Comparison of ENCODE assay signal across 18 mouse cellular contexts in the genomic region with DNA sequence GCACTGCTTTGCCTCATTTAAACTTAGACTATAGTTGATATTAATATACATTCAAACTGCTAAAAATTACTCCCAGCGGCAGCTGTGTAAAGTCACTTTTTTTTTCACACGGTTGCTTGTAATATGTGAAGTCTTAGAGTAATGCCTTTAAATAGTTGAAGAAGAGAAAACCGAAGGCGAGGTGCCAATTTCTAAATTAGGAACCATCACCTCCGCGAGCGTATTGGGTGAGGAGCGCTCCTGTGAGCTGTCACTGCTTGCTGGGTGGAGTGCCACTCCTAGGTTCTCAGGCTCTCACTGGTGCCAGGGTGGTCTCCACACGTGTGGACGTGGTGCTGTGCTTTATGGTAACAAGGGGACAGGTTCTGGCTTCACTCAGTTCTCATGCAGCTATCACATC.
DNase-seq lines count a peak whose midpoint lies in the region; ATAC-seq and TF ChIP-seq lines count a peak whose summit lies in the region.
"Had no signal": no experiment of that assay in that cellular context is flagged by ENCODE, and none has a peak within 500 bp of the region (broad histone marks: within the 10 kb centered on the region; RNA-seq: fewer than 3 reads in every experiment).

No protein-coding gene starts in this region.

- TF ChIP-seq CTCF in forebrain, postnatal 0 days (IDR thresholded peaks at IDR 0.05; ENCODE audit: low read depth): no peak

- no peak overlapping the region for H3K27ac ChIP-seq in forebrain, postnatal 0 days (ENCODE audit: low read depth, low read length)
- no peak overlapping the region for H3K27ac ChIP-seq in forebrain, embryonic 12.5 days
- H3K27ac ChIP-seq: embryonic facial prominence, embryonic 12.5 days; liver, embryonic 15.5 days; macrophage; neural tube, embryonic 15.5 days had no signal

- no peak overlapping the region for H3K4me2 ChIP-seq in forebrain, postnatal 0 days (ENCODE audit: low read depth)
- no peak overlapping the region for H3K4me2 ChIP-seq in forebrain, embryonic 12.5 days
- H3K4me2 ChIP-seq: embryonic facial prominence, embryonic 12.5 days; liver, embryonic 15.5 days; neural tube, embryonic 15.5 days had no signal

- H3K36me3 ChIP-seq in forebrain, postnatal 0 days (ENCODE audit: insufficient read depth): no peaks in the 10 kb centered on the region
- H3K36me3 ChIP-seq in forebrain, embryonic 12.5 days (replicated peaks): no peaks in the 10 kb centered on the region
- H3K36me3 ChIP-seq: embryonic facial prominence, embryonic 12.5 days; G1E; liver, embryonic 15.5 days; neural tube, embryonic 15.5 days had no signal

- 70% methylated on average over 10 of the region's 10 CpGs for WGBS in forebrain, postnatal 0 days
- 92% methylated on average over 10 of the region's 10 CpGs for WGBS in forebrain, embryonic 12.5 days

- no peaks in the 10 kb centered on the region for H3K9me3 ChIP-seq in forebrain, postnatal 0 days (ENCODE audit: low read length)
- no peaks in the 10 kb centered on the region for H3K9me3 ChIP-seq in forebrain, embryonic 12.5 days
- H3K9me3 ChIP-seq: embryonic facial prominence, embryonic 12.5 days; liver, embryonic 15.5 days; neural tube, embryonic 15.5 days had no signal

- no peaks in the 10 kb centered on the region for H3K4me1 ChIP-seq in forebrain, postnatal 0 days (ENCODE audit: insufficient read depth)
- no peaks in the 10 kb centered on the region for H3K4me1 ChIP-seq in forebrain, embryonic 12.5 days
- H3K4me1 ChIP-seq: embryonic facial prominence, embryonic 12.5 days; liver, embryonic 15.5 days; neural tube, embryonic 15.5 days had no signal

- ATAC-seq in forebrain, postnatal 0 days: no peak
- ATAC-seq in forebrain, embryonic 12.5 days (ENCODE audit: low FRiP score): no peak
- ATAC-seq: hindbrain, embryonic 16.5 days had no signal

- no peak overlapping the region for H3K9ac ChIP-seq in forebrain, postnatal 0 days
- H3K9ac ChIP-seq in forebrain, embryonic 12.5 days: no peak overlapping the region
- H3K9ac ChIP-seq: embryonic facial prominence, embryonic 12.5 days; liver, embryonic 15.5 days; neural tube, embryonic 15.5 days had no signal

- DNase-seq in forebrain, postnatal 0 days: peak; percentile 39
- DNase-seq in frontal cortex, postnatal 10 days (ENCODE audit: low spot score in 2 of 2): peak; percentile 18 to 30
- DNase-seq in heart, postnatal 14 days: peak; percentile 2 to 18
- DNase-seq in right cerebral cortex, postnatal 10 days (ENCODE audit: low spot score in 2 of 2): peak; percentile 54 to 75
- no peak for DNase-seq in adrenal gland, postnatal 25 days
- DNase-seq in kidney, adult 9 months: no peak
- no peak for DNase-seq in gastrocnemius, postnatal 4 days (ENCODE audit: low spot score in 2 of 2)
- DNase-seq: B cell, adult 2 months; cerebellum, adult 9-10 months; kidney, postnatal 10 days; layer of hippocampus, postnatal 36 days had no signal

- H3K27me3 ChIP-seq in forebrain, postnatal 0 days (ENCODE audit: insufficient read depth, low read length): no peaks in the 10 kb centered on the region
- H3K27me3 ChIP-seq in forebrain, embryonic 12.5 days: no peaks in the 10 kb centered on the region
- H3K27me3 ChIP-seq: embryonic facial prominence, embryonic 12.5 days; liver, embryonic 15.5 days; neural tube, embryonic 15.5 days had no signal

- H3K4me3 ChIP-seq in forebrain, postnatal 0 days (ENCODE audit: low read depth, low read length): no peak overlapping the region
- H3K4me3 ChIP-seq in forebrain, embryonic 12.5 days (replicated peaks): no peak overlapping the region
- H3K4me3 ChIP-seq: embryonic facial prominence, embryonic 12.5 days; liver, embryonic 15.5 days; neural tube, embryonic 15.5 days had no signal

- intact Hi-C loops in heart, postnatal 14 days (cut with DNase I): loop anchor here (5.0 kb wide), 1 partner anchor 84 kb away; a partner anchor contains a TSS

Comparison
In these comparisons a context has a peak if more than half of its experiments do, and no peak if none do; other contexts are left out.
1. DNase-seq: peak in forebrain, postnatal 0 days (single experiment), frontal cortex, postnatal 10 days (2 of 2), heart, postnatal 14 days (2 of 2) and right cerebral cortex, postnatal 10 days (2 of 2); none in adrenal gland, postnatal 25 days (single experiment), kidney, adult 9 months (single experiment) and gastrocnemius, postnatal 4 days (0 of 2).